Mouse (Mus musculus) left cerebral cortex, postnatal 10 days (tissue): ENCODE results near the gene Acly. TPM values are rescaled to one million over a fixed set of nuclear protein-coding genes. Genes with fewer than 3 reads are reported as not detected.
A peak's percentile ranks its signal among the peaks of the same experiment; 100 is the strongest.

ENCODE experiments used
- DNase-seq, 2 experiments: peaks; one replicate each; pipeline ENCODE4 v3.0.0; 2021 to 2022; ENCODE audit warnings: low spot score in 2 of 2, mixed read lengths in 1 of 2; ENCODE audit errors: extremely low spot score in 1 of 2
- intact Hi-C: fragments of 180-260 bp; cut with DNase I; formaldehyde crosslinking; loops from one replicate; pipeline ENCODE4 v1.15.1; 2025
- total RNA-seq, 2 experiments: library from RNA; stranded (reverse); gene quantifications; 2 replicates each; pipeline ENCODE4 v1.2.3; 2021

Acly gene
- total RNA-seq, 2 experiments from 2014 or later = 138 to 151 TPM

DNA sequence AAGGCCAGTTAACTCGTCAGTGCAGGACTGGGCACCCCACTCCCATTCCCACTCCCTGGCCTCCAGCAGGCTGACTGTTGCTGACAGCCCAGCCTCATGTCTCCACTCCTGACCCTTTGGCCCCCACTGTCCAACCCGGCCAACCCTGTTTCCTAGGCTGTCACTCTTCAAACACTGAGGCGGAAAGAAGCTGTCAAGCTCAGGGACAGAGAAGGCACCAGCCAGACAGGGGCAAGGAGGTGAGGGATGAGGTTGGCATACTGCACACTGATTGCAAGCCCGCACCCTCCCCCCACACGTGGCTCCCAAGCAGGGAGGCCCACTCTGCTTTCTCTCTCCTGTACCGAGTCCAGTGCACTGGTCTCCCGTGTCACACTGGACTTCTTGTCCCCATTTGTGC lies 8.6 kb downstream of the Acly start:
- intact Hi-C loops = loop anchor here (5.0 kb wide), 1 partner anchor 37 kb away; no protein-coding TSS in a partner anchor

GRCm38 (mm10) chr11:100518188-100518591 lies 9.6 kb downstream of the Acly start:
- DNase-seq = no peak
- intact Hi-C loops = loop anchor here (5.0 kb wide), 1 partner anchor 36 kb away; no protein-coding TSS in a partner anchor

More for the DNA sequence above, 8.6 kb downstream of the Acly start:
- DNase-seq = no peak

- DNase-seq = no peak
- intact Hi-C loops = loop anchor here (5.0 kb wide), 1 partner anchor 34 kb away; no protein-coding TSS in a partner anchor
Measured at GRCm38 (mm10) chr11:100516291-100516690, 11.5 kb downstream of the Acly start.

GRCm38 (mm10) chr11:100515789-100516188 lies 12.0 kb downstream of the Acly start:
- no peak for DNase-seq
- intact Hi-C loops = loop anchor here (5.0 kb wide), 1 partner anchor 33 kb away; no protein-coding TSS in a partner anchor

DNA sequence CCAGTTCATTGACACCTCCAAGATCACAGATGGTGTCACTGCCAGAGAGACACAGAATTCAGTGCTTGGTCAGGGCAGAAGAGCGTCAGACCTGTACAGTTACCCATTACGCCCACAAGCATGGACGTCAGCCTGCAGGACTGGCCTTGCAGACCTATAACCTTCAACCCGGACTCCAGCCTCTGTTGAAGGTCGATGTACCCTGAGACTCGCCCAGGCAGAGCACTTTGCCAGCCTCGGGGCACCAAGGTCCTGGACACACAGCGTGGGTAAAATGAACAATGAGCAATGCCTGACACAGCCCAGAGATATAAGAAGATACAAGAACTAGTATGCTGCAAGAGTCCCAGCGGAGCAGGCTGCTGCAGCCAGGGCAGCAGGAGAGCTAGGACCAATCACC lies 12.7 kb downstream of the Acly start:
- DNase-seq = no peak
- intact Hi-C loops = loop anchor here (5.0 kb wide), 1 partner anchor 33 kb away; no protein-coding TSS in a partner anchor

- intact Hi-C loops = loop anchor here (5.0 kb wide), 1 partner anchor 44 kb away; no protein-coding TSS in a partner anchor
- DNase-seq = no peak
Measured at GRCm38 (mm10) chr11:100513716-100514115, 14.1 kb downstream of the Acly start.

GRCm38 (mm10) chr11:100512384-100512783 lies 15.4 kb downstream of the Acly start:
- DNase-seq = peak in 1 of 2 experiments; percentile 44
- intact Hi-C loops = loop anchor here (5.0 kb wide), 1 partner anchor 45 kb away; no protein-coding TSS in a partner anchor

- DNase-seq = no peak
Measured at GRCm38 (mm10) chr11:100510556-100510955, 17.2 kb downstream of the Acly start.

GRCm38 (mm10) chr11:100505997-100506396 lies 21.8 kb downstream of the Acly start:
- intact Hi-C loops = no loop called here
- DNase-seq = no peak

More at GRCm38 (mm10) chr11:100510556-100510955, 17.2 kb downstream of the Acly start:
- intact Hi-C loops = loop anchor here (5.0 kb wide), 1 partner anchor 47 kb away; no protein-coding TSS in a partner anchor

DNA sequence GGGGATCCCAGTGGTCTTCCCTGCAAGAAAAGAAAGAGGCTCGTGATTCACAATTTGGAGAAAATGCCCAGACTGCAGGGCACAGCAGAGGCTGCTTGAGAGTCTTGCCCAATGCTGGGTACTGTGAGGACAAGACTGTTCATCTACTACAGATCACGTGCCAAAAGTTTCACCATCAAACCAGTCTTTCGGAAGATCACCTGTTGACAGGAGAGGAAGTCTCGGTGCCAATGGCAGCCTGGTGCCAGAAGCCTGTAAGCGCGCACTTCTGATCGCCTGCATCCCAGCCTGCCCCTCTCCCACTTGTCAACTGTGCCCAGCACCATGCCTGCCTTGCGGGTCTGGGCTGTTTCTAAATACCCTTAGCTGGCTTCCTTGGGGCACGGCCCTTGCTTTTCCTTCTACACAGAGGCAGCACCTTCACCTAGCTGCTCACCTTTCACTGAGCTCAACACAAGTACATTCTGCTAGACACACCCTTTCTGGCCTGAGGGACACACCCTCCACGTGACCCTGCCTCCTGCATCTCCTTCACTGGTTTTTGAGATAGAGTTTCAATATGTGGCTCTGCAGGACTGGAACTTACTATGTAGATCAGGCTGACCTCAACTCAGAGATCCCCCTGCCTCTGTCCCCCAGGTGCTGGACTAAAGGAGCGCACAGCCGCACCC lies 22.7 kb downstream of the Acly start:
- no peak for DNase-seq

GRCm38 (mm10) chr11:100501321-100501720 lies 26.5 kb downstream of the Acly start:
- DNase-seq = no peak
- intact Hi-C loops = loop anchor here (2.0 kb wide), 1 partner anchor 23 kb away; no protein-coding TSS in a partner anchor

More for the DNA sequence above, 22.7 kb downstream of the Acly start:
- intact Hi-C loops = no loop called here

- no peak for DNase-seq
- intact Hi-C loops = loop anchor here (2.0 kb wide), 1 partner anchor 22 kb away; no protein-coding TSS in a partner anchor
Measured at GRCm38 (mm10) chr11:100500651-100501050, 27.1 kb downstream of the Acly start.

- intact Hi-C loops = loop anchor here (2.0 kb wide), 1 partner anchor 21 kb away; no protein-coding TSS in a partner anchor
- no peak for DNase-seq
Measured at GRCm38 (mm10) chr11:100500241-100500640, 27.6 kb downstream of the Acly start.

DNA sequence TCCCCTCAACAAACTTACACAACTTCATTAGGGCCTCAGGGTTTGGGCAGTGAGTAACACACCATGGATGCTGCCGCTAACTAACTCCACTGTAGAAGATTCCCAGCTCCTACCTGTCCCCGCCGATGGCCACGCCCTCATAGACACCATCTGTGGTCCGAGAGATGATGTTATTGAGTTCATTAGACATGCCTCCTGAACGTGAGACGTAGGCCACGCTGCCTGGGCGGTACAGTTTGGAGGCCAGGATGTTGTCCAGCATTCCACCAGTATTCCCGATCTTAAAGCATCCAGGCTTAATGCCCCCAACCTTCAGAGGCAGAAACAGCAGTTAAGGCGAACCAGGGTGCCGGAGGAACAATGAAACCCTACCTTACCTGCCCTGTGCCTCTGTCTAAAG lies 34.0 kb downstream of the Acly start:
- intact Hi-C loops = no loop called here
- no peak for DNase-seq

DNA sequence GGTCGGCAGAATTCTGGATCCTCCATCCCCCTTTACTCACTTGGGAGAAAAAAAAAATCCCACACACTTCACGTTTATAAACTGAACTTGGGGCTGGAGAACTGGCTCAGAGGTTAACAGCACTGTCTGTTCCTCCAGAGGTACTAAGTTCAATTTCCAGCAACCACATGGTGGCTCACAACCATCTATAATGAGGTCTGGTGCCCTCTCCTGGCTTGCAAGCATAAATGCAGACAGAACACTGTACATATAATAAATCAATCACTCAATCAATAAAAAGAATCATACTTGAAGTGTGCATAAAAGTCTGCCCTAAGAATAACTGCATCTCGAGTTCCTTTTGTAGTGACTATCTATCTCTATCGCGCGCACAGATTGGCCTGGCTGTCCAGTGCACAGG lies 36.8 kb downstream of the Acly start:
- intact Hi-C loops = no loop called here
- no peak for DNase-seq

DNA sequence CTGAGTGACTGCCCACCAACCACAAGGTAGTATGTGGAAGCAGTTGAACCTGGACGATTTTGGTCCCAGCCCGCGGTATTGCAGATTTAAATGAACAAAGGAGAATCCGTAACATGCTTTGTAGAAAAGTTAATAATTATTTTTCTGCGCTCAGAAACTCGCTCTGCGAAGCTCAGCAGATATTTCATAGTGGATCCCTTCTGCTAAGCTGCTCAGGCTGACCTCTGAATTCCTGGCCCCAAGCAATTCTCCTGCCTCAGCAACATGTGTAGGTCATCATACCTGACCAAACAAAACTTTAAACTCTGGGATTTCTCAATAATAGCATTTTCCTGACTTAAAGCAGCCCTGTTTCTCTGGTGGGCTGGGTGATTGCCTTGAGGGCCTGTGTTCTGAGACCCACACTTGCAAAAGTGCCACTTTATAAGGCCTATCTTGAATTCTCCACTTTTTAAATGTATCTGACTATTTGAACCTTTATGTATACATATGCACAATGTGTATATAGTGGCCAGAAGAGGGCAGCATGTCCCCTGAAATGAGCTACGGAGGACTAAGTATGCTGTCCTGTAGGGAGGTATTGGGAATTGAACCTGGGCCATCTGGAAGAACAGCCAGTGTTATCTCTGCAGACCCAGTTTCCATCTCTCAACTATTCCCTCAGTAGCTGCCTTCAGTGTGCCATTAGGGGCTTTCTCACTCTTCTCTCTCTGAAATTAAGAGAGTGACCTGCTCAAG lies 41.8 kb downstream of the Acly start:
- intact Hi-C loops = no loop called here
- no peak for DNase-seq

DNA sequence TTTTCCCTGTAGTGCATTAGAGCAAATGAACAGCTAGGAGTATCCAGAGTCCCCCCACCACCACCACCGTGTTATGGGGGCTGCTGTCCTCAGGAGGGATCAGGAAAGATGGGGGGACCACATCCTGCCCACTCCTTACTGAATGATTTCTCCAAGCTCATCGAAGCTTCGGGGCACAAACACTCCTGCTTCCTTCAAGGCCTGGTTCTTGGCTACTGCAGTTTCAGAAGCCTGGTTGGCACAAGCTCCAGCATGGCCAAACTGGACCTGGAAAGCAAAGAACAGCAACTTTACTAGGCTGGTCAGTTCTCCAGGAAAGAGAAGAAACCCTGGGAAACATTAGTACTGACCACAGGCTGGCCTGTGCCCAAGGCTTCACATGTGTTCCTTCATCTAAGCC lies 43.3 kb downstream of the Acly start:
- DNase-seq = no peak
- intact Hi-C loops = loop anchor here (5.0 kb wide), 1 partner anchor 33 kb away; no protein-coding TSS in a partner anchor

- intact Hi-C loops = loop anchor here (2.0 to 5.0 kb wide), 2 partner anchors 22 to 102 kb away; no protein-coding TSS in a partner anchor
- DNase-seq = no peak
Measured at GRCm38 (mm10) chr11:100479152-100479551, 48.6 kb downstream of the Acly start.

GRCm38 (mm10) chr11:100476281-100476680 lies 51.5 kb downstream of the Acly start:
- intact Hi-C loops = loop anchor here (5.0 kb wide), 1 partner anchor 99 kb away; no protein-coding TSS in a partner anchor
- DNase-seq = no peak
